Mouse (Mus musculus): Measurements from ENCODE around the gene Gm11437.

The Gm11437 gene

DNA sequence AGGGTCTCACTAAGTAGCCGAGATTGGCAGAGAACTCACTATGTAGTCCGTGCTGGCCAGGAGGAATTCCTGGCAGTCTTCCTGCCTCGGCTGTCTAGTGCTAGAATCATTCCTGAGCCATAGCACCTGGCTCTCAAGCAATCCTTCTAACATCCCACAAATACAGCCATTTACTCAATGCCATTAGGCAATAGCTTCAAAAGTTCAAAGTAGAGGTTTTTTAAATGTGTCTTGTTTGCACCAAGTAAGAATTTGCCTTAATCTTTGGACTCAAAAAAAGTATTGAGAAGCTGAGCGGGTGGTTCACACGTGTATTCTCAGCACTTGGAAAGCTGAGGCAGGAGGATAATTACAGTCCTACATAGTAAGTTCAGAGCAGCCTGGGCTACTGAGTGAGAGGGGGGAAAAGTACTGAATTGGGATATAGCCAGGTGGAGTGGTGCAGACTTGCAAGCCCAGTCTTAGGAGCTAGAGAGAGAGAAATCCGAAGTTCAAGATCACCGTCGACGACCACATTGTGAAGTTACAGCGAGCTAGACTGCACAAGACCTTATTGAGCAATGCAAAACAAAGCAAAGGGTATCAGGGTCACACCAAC lies 22.0 kb downstream of the Gm11437 start:
- no peak for DNase-seq (ENCODE audit: low read depth, low spot score)

GRCm38 (mm10) chr11:84141752-84142151 lies 25.5 kb downstream of the Gm11437 start:
- DNase-seq (ENCODE audit: low read depth, low spot score): peak; percentile 72

- no peak for DNase-seq (ENCODE audit: low read depth, low spot score)
Observed at GRCm38 (mm10) chr11:84136453-84136852, 30.8 kb downstream of the Gm11437 start.

GRCm38 (mm10) chr11:84134331-84134860 lies 32.9 kb downstream of the Gm11437 start:
- peak; percentile 16 for DNase-seq (ENCODE audit: low read depth, low spot score)

DNA sequence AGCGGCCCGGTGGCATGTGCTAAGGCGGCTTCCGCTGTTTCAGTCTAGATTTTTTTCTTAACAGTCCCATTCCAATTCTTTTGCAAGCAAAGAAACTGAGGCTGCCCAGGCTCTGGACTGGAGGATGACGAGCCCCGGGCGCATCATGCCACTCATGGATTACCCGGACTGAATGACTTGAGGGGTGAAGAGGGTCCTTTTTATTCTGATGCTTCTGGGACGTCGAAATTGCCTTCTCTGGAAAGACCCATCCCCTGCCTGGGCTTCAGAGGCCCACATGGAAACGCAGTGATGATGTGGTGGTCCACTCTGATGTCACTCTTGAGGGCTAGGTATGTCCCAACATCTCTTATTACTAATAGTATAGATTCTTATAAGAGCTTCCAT lies 37.5 kb downstream of the Gm11437 start:
- DNase-seq (ENCODE audit: low read depth, low spot score): no peak

DNA sequence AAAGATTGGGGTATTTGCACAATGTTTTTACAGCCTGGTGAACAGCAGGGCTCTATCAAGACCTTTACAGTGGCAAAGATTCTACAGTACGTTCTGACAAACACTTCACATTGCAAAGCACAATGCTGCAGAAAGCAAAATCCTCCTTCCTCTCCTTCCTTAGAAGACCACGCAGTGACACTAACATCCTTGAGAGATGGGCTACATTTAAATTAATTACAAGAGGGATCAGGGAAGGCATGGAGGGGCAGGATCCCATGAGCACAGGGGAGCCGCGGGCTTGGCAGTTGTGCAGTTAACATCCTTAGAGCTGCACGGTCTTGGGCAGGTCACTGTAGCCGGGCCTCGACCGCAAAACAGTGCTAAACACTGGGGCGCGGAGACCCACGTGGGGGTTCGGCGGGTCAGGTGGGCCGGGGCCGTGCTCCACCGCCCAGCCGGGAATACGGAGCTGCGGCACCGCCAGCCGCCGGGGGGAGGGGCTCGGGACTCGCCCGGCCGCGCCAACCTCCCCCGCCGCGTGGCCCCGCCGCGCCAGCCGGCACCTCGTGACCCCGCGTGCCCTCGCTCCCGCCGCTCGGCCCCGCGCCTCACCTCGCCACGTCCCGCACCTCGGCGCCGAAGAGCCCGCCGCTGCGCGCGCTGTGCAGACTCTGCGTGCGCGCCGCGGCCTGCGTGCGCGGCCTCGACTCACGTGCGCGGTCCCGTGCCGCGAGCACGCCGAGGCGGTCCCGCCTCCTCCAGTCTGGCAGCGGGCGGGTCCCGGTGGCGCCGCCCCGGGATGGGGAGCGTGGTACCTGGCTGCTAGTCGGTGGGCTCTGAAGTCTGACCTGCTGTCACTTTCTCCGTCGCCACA lies 38.1 kb downstream of the Gm11437 start, which contains the start of the genes Tada2a and Acaca:
TSS of gene Tada2a (minus strand) at position 658 of the 856 bp plus-strand sequence.
TSS of gene Acaca (plus strand) at position 730 of the 856 bp plus-strand sequence.
- peak; percentile 89 for DNase-seq (ENCODE audit: low read depth, low spot score)

- peak; percentile 39 for DNase-seq (ENCODE audit: low read depth, low spot score)
Observed at GRCm38 (mm10) chr11:84127977-84128376, 39.3 kb downstream of the Gm11437 start.

- DNase-seq (ENCODE audit: low read depth, low spot score): no peak
Observed at GRCm38 (mm10) chr11:84121051-84121956, 46.0 kb downstream of the Gm11437 start.

DNA sequence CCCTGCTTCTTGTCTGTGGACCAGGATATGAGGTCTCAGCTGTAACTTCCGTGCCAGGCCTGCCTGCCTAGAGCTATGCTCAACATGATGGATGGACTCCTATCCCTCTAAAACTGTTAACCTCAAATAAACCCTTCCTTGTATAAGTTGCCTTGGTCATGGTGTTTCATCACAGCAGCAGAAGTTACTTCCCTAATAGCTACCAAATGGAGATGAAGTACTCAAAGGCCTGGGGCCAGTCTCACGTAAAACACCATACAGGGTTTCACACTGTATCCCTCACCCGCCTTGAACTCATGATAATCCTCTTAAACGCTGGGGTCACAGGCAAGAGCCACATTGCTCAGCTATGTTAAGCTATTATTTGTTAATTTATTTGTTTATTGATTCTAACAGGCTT lies 49.8 kb downstream of the Gm11437 start:
- no peak for DNase-seq (ENCODE audit: low read depth, low spot score)

GRCm38 (mm10) chr11:84116221-84116620 lies 51.1 kb downstream of the Gm11437 start:
- DNase-seq (ENCODE audit: low read depth, low spot score): peak; percentile 19

- DNase-seq (ENCODE audit: low read depth, low spot score): no peak
Observed at GRCm38 (mm10) chr11:84115646-84116045, 51.6 kb downstream of the Gm11437 start.

DNA sequence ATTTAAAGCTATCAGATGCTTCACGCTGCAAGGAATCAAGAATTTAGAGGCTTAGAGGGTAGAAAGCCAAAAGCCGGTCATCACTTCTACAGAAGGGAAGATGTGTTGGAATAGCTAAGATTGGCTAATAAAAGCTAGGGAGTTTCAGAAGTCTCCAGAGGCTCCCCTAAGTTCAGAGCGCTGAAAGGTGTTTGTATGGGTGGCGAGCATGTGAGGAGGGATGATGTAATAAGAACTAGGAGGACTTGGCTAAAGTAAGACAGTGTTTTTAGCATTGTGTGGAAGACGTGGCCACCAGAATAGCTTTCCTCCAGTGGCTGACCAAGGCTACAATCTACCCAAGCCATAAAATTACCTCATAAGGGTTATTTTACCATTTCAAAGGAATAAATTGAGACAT lies 53.7 kb downstream of the Gm11437 start:
- no peak for DNase-seq (ENCODE audit: low read depth, low spot score)

DNA sequence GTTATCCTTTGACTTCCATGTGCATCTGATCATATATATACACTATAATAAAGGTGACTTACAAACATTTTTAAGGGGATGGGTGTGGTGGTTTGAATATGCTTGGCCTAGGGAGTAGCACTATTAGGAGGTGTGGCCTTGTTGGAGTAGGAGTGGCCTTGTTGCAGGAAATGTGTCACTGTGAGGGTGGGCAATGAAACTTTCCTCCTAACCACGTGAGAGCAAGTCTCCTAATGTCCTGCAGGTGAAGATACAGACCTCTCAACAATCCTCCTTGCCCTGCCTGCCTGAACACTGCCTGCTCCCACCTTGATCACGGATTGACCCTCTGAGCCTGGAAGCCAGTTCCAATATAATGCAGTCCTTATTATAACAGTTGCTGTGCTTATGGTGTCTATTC lies 60.1 kb downstream of the Gm11437 start:
- peak; percentile 25 for DNase-seq (ENCODE audit: low read depth, low spot score)

DNA sequence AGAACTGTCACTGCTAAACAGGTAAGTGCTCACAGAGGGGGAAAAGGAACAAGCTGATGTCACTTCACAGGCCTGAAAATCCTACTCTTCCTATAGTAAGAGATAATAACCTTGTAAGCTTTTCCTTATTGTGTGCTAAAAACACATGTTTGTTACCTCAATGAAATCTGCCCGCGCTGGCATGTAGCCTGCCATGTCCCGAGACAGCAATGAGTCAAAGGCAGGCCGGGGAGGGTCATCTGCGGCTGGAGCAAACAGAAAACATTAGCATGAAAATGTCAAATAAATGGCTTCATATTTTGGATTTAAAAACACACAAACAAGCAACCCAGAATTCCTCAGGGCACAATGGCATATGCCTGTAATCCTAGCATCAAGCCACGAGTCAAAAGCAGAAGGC lies 63.2 kb downstream of the Gm11437 start:
- DNase-seq (ENCODE audit: low read depth, low spot score): no peak

GRCm38 (mm10) chr11:84101182-84101581 lies 66.1 kb downstream of the Gm11437 start:
- no peak for DNase-seq (ENCODE audit: low read depth, low spot score)

All from ES-CJ7 (cell line).